Mouse (Mus musculus): ENCODE data around the gene Hhip.
"Not testable (repeated sequence)": the region's sequence is repeated elsewhere in the genome, so short reads cannot be mapped to it uniquely, and the experiment has no call there.

Gene Hhip

DNA sequence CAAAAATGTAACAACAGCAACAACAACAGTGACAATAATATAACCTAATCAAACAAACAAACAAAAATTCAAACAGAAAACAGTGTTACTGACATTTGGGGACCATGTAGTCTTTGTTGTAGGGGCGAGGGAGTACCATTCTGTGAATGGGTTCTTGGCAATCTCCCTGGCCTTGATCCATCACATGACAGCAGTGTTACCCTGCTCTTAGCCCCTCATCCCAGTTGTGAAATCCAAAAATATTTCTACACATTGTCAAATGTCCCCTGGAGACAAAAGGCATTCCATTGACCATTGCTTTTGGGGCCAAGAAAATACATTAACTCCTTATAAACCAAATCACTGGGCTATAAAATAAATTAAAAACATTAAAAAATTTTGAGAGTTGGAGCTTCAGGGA, 64.3 kb downstream of the Hhip start:
- DNase-seq (ENCODE audit: low spot score in 2 of 2), result no peak

DNA sequence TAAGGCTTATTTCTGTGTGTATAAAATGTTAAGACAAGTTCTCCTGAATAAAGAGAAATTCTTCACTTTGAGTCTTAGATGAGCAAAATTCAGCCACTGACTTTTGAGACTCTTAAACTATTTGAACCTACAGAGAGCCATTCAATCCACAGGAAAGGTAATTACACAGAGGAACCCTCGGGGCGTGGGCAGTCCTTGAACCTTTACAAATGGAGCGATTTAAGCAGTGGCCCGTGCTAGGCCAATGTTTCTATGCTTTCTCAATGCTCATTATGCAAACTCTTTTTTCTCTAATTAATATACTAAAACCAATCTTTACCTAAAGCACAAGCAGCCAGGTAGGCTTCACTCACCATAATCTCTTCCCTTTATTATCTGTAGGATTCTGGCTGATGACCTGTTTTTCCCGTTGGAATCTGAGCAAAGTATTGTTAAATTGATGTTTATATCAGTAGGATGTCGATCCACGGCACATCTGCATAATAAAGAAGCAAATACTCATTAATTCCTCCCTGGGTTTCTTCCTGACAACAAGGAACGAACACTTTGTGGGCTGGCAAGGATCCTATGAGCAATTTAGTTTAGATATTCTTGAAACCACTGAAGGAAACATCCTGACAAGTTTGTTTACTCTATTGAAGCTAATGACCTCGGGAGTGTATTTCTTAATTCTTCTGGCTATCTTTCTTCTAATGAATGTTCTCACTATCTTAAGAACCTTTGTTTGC, 65.5 kb downstream of the Hhip start:
- no peak for DNase-seq (ENCODE audit: low spot score in 2 of 2)

DNA sequence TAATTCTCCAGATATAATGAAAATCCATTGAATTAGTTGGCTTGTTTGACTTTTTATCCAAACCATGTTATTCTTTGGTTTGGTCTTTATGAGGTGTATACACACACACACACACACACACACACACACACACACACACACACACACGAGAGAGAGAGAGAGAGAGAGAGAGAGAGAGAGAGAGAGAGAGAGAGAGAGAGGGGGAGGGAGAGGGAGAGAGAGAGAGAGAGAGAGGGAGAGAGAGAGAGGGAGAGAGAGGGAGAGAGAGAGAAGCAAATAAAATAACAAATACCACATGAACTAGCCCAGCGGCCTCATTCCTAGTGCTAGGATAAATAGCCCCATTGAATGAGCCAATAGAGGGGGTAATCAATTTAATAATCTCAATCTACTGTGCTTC, 66.4 kb downstream of the Hhip start:
- not testable (repeated sequence) for DNase-seq (ENCODE audit: low spot score in 2 of 2)

DNA sequence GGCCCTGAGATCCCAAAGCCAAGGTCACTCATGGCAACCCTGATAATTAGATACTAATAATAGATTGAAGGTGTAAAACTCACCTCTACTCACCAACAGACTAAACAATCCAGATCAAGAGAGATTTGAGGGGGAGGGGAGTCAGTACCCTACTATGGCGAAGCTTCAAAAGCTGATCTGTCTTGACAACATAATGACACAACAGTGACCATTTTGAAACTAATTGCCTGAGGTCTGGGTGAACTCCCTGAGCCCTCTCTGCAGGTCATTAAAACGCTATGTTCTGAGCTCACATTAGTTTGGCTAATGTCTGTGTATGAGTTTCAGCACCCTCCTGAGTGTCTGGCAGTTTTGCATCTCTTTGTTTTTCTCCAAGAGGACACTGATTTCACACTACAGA, 72.9 kb downstream of the Hhip start:
- no peak for DNase-seq (ENCODE audit: low spot score in 2 of 2)

DNA sequence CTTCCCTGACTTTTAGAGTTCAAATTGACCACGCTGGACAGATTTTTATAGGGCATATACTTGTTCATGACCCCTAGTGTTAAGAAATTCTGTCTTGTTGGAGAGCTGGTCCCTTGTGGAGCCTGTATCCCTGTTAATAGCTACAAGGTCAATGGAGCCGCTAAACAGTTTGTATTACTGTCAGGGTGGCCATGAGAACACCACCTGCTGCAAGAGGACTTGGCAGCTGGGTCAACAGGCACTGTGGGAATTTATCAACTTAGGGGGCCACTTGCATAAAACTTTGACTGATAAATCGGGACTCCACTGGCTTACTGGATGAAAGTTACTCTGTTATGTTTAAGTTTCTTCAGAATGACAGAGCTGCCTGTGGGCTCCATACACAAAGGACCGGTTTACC, 75.7 kb downstream of the Hhip start:
- no peak for DNase-seq (ENCODE audit: low spot score in 2 of 2)

DNA sequence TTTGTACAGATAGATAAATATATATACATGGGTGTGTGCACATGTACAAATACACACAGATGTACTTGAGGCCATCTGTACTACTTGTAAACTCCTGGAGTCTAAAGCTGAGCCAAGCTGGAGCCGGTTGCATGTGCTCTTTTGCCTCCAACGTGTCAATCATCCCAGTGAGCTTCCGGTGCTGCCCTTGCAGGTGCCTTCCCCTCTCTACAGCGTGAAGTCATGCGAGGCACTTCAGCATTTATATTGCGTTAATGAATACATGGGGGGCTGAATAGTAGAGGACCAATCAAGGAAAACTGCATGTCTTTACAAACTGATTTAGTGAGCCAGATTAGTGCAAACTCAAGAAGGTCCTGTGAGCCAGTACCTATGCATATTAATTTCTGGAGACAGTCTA, 91.6 kb downstream of the Hhip start:
- no peak for DNase-seq (ENCODE audit: low spot score in 2 of 2)

DNA sequence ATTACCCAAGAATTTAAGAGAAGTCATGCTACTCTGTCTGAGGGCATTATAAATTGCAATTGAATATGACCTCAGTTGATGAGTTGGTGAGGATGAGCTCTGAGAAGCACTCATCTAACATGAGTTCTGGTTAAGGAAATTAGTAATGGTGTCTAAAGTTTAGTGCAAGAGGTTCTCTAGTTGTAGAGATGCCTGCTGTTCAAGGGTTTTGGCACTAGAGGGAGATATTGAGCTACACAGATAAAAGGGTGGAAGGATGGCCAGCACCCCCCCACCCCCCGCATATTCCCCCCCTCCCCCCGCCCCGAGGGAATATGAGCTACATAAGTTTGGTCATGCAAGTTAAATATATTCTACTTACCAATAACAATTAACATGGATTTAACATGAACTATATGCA, 104.9 kb downstream of the Hhip start:
- peak; percentile 4 to 11 for DNase-seq (ENCODE audit: low spot score in 2 of 2)

DNA sequence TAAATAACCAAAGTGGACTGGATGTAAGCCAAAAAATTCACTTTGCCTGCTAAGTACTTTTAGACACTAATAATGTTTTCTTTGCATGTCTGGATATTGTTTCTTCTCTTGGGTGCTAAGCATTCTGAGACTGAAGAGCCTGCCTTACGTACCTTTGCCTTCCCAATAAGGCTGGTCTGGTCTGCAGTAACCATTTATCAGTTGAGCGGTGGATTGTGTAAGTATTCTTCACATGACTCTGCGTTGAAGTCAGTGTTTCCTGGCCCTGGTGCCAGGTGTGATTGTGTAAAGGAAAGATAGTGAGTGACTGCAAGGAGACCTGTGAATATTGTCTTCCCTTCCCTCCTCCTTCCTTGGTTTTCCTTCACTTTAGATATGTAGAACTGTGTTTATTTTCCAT, 107.4 kb downstream of the Hhip start:
- no peak for DNase-seq (ENCODE audit: low spot score in 2 of 2)

DNA sequence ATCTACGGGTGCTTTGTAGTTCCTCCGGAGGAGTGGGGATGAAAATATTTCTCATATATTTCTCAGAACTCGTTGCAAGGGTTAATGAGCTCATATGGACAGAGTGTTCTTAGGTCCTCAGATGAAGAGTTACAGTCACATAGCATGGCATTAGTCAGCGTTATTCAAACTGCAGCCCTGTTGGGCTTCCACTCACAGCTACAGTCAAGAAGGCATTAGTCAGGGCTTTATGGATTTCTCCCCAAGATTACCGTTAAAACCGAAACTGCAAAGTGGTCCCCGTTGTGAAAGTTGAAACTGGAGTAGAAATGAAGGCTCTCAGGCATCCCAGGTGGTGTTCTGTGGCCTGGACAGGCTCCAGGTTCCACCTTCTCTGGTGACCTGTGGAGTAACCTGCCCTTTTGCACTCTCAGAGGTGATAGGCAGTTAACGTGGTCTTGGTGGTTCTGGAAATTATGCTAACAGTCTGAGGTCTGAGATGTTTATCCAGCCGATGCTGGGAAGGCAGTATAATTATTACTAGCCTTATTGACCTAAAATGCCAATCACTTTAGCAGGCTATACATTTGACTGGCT, 112.2 kb downstream of the Hhip start:
- DNase-seq (ENCODE audit: low spot score in 2 of 2), result no peak

DNA sequence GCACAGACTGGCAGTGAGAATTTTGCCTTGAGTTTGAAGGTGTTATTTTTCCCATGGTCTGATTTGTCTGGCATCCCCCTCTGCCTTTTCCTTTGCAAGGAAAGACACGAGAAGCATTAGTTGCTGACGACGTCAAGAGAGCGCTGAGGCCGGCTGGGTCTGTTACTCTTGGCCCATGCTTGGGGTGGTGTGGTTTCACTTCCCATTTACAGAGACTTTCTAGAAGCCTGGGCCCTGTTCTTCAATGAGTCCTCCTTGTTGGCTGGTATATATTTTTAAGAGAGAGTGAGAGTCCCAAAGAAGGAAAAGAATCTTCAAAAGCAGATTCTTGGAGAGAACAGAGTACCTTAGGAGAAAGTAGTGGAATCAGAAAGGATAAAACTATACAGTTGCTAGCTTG, 116.7 kb downstream of the Hhip start:
- peak; percentile 9 to 13 for DNase-seq (ENCODE audit: low spot score in 2 of 2)

DNA sequence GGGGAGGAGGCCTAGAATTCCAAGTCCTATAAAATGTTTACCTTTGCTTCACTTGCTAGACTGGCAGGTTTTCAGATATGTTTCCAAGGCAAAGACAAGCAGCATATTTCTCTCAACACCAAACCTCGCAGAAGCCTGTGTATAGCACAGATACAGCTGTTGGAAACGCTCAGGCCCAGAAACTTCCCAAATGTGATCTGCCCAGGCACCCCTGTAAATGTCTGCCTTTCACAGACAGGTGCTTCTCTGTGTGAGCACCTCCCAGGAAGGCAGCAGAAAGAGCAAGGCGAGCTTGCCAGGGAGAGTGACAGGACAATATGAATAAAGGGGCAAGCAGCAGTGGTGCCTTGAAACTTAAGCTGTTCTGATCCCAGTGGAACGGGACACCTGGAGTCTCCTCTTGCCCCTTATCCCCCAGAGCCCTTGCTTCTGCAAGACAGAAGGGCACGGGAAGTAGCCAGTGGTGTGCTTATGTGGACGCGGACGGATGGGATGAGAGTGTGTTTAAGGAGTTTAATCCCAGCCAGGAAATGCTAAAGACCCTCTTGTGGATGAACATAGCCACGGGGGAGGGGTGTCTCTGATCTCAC, 120.9 kb downstream of the Hhip start:
- no peak for DNase-seq (ENCODE audit: low spot score in 2 of 2)

DNA sequence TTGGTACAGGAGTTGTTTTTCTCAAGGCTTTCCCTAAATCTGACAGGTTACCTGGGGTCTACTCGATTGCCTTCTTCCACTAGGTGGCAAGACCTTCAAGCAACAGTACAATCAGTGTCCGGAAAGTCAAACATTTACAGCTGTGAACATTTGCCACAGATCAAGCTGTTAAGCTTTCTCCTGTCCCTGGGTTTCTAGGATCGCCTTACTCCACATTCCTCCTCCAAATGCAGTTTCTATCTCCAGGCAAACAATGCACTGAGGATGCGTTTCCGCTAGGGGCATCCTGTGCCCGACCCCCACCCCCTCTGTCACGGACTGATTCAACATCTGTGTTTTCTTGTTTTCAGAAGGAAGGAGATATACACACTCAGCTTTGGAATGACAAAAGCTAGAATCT, 122.0 kb downstream of the Hhip start:
- DNase-seq (ENCODE audit: low spot score in 2 of 2), result no peak

DNA sequence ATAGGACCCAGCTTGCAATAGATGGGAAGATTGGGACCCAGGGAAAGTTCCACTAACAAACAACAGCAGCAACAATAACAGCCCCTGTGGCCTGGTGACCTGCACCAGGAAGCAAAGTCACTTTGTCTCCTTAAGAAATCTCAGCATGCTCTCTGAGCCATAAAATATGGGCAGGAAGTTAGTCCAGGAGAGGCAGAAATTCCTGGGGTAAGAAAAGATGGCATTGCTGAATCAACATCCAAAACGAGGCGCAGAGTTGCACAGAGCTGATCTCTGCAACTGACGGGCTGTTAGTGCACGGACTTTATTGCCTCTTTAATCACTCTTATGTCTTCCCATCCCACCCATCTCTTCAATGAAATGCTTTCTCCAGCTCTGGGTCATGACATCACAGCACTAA, 128.6 kb downstream of the Hhip start:
- DNase-seq (ENCODE audit: low spot score in 2 of 2), result no peak

DNA sequence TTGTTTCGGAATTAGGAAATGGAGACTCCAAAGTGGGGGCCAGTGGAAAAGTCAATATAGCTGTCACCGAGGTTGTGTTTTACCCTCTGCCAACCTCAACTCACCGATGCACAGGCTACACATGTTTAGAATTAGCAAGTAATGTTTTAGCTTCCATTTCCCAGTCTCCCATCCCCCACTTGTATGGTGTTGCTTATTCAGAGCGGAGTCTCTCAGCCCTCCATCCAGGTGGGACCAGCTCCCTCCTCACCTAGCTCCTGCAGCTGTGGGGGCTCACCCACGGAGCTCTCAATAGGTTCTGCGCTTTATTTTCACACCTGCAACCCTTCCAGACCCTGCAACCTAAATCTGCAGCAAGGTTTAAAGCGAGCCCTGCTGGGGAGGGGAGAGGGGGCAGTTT, 140.6 kb downstream of the Hhip start:
- DNase-seq (ENCODE audit: low spot score in 2 of 2), result no peak

All from spleen, postnatal 36 days (tissue).